Mouse (Mus musculus) heart, embryonic 11.5 days (tissue): Measurements from ENCODE around the gene Ell2. TPM values are rescaled to one million over a fixed set of nuclear protein-coding genes. Genes with fewer than 3 reads are reported as not detected.
A peak's percentile ranks its signal among the peaks of the same experiment; 100 is the strongest.

Source experiments
- ATAC-seq: fragments of 200-750 bp; cut with Nextera tagmentation; replicated peaks from 2 replicates; pipeline ENCODE4 v1.8.0; 2017; ENCODE audit warnings: moderate library complexity; ENCODE audit not compliant: insufficient number of reproducible peaks, low FRiP score, low TSS enrichment
- H3K27ac ChIP-seq: fragments of 300-500 bp; sonication (generic); 2 replicates; pipeline ENCODE4 v1.5.1; 2014; ENCODE audit warnings: mild to moderate bottlenecking, low read depth, low read length
- H3K27me3 ChIP-seq: fragments of 300-500 bp; sonication (generic); 2 replicates; pipeline ENCODE4 v1.6.1; 2014; ENCODE audit warnings: mild to moderate bottlenecking, low read length, mixed read lengths; ENCODE audit not compliant: control insufficient read depth, insufficient read depth
- H3K36me3 ChIP-seq: fragments of 300-500 bp; sonication (generic); 2 replicates; pipeline ENCODE4 v1.6.1; 2014; ENCODE audit warnings: mild to moderate bottlenecking, low read length, moderate library complexity, mixed read lengths; ENCODE audit not compliant: control insufficient read depth, insufficient read depth
- H3K4me1 ChIP-seq: fragments of 300-500 bp; sonication (generic); 2 replicates; pipeline ENCODE4 v1.6.1; 2014; ENCODE audit warnings: low read length; ENCODE audit not compliant: control insufficient read depth, insufficient read depth
- H3K4me2 ChIP-seq: fragments of 300-500 bp; sonication (generic); 2 replicates; pipeline ENCODE4 v1.6.1; 2014; ENCODE audit warnings: mild to moderate bottlenecking, moderate library complexity
- H3K4me3 ChIP-seq: fragments of 300-500 bp; sonication (generic); 2 replicates; pipeline ENCODE4 v1.5.1; 2014; ENCODE audit warnings: low read depth, low read length
- H3K9ac ChIP-seq: fragments of 300-500 bp; sonication (generic); 2 replicates; pipeline ENCODE4 v1.6.1; 2014; ENCODE audit warnings: mild to moderate bottlenecking, low read depth, low read length, moderate library complexity
- H3K9me3 ChIP-seq: fragments of 300-500 bp; sonication (generic); replicated peaks from 2 replicates; pipeline ENCODE4 v1.6.1; 2016; ENCODE audit warnings: low read length; ENCODE audit not compliant: control insufficient read depth
- WGBS: fragments of 180-500 bp; shearing (Covaris S2); extraction: QIAGEN DNeasy Blood & Tissue Kit; methylation state at CpG from one replicate; pipeline ENCODE4 v1.1.7; 2014; ENCODE audit not compliant: insufficient replicate concordance; 5-methylcytosine and 5-hydroxymethylcytosine counted together
- polyA plus RNA-seq: library from polyadenylated mRNA; unstranded; fragments of >200 nt; fragmentation: Nextera tagmentation; extraction: Ambion mirVana; gene quantifications from 2 replicates; pipeline ENCODE4 v1.2.1, GENCODE M21; 2014

The Ell2 gene
- polyA plus RNA-seq, result 8.2 and 10.4 TPM in 2 replicates

DNA sequence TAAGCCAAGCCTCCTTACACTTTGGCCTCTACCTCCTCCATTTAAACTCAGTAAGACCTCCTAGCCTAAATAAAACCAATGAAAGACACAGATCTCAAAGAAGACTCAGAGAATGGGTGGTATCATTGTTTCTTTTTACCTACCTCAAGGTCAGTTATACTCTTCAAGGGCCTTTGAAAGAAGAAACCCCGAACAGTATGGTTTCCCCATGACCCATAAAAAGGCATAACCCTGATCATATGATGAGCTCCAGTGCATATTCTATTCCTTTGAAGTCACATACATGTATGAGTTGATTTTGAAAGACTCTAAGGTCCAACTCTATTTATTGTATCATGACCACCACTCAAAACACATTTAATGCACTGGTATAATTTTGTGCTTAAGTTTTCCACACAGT, at the start of gene Ell2:
Ell2 (plus strand) TSS at position 301 of the 400 bp plus-strand sequence.
- Histone ChIP-seq H3K36me3 (no peaks in the 10 kb centered on the region), H3K9ac (peak within 1 kb of the TSS; percentile 87), H3K27ac (peak within 1 kb of the TSS; percentile 76), H3K27me3 (no peaks in the 10 kb centered on the region), H3K9me3 (no peaks in the 10 kb centered on the region), H3K4me3 (peak within 1 kb of the TSS; percentile 84), H3K4me2 (peak within 1 kb of the TSS; percentile 56), H3K4me1 (peaks cover 3% of the 10 kb centered on the region; the same call in 1 of the 2 replicates)
- 93% methylated on average over 1 of the region's 1 CpGs for WGBS
- ATAC-seq, result no peak

DNA sequence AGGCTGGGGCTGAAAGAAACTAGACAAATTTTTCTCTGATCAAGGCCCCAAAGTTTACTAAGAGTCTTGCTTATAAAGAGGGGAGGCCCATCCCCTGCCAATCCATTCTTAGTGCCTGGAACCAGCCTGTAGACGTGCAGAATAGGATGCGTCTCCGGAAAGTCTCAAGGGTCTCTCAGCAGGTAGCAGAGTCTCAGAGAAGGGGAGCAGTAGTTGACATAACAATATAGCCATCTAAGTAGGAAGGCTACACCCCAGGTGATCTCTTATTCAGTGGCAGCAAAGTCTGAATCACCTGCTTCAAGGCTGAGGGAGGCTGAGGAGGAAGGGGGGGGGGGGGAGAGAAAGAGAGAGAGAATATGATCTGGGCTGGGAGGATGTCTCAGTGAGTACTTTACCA, 21.1 kb upstream of the Ell2 start:
- Histone ChIP-seq H3K9ac (no peak overlapping the region), H3K4me1 (no peaks in the 10 kb centered on the region), H3K4me3 (no peak overlapping the region), H3K27me3 (no peaks in the 10 kb centered on the region), H3K9me3 (no peaks in the 10 kb centered on the region), H3K27ac (no peak overlapping the region), H3K4me2 (no peak overlapping the region), H3K36me3 (no peaks in the 10 kb centered on the region)
- no peak for ATAC-seq
- WGBS, result 45% methylated on average over 3 of the region's 3 CpGs

DNA sequence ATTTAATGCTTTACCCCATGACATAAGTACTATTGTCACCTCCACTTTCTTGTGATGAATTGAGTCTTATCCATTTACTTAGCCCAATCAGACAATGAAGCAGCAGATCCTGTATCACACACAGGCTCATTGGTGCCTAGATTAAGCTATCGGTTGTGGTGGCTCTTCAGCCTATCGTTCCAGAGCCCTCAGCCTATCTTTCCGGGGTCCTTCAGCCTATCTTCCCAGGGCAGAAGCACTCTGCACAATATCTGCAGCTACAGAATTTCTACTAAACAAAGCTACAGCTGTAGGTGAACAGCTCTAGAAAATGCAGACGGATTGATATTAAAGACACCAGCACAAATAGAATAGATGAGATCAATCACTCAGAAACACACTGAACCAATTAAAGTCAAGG, 19.6 kb upstream of the Ell2 start:
- WGBS, result 65% methylated on average over 4 of the region's 4 CpGs
- Histone ChIP-seq H3K27ac (no peak overlapping the region), H3K4me1 (no peaks in the 10 kb centered on the region), H3K36me3 (no peaks in the 10 kb centered on the region), H3K9me3 (no peaks in the 10 kb centered on the region), H3K4me3 (no peak overlapping the region), H3K27me3 (no peaks in the 10 kb centered on the region), H3K9ac (no peak overlapping the region), H3K4me2 (no peak overlapping the region)
- no peak for ATAC-seq

DNA sequence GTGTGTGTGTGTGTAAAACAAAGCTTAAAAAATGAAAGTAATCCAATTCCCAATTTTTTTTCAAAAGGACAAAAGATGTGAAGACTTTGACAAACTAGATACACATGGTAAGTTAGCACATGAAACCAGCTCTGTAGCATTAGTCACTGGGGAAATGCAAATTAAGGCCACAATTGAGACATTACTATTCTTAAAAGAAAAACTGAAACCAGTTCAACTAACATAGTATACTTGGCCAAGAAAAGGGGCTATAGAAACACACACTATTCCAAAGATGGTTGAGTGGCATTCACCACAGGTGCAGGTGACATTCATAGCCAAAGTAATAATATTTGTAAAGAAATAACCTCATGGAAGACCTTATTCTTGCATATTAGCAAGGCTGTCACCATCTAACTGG, 14.9 kb upstream of the Ell2 start:
- H3K9me3 ChIP-seq, result no peaks in the 10 kb centered on the region
- H3K4me1 ChIP-seq, result no peaks in the 10 kb centered on the region
- no peak for ATAC-seq
- no peaks in the 10 kb centered on the region for H3K36me3 ChIP-seq
- no peak overlapping the region for H3K4me3 ChIP-seq
- H3K27ac ChIP-seq, result no peak overlapping the region
- no peak overlapping the region for H3K4me2 ChIP-seq
- no peaks in the 10 kb centered on the region for H3K27me3 ChIP-seq
- no peak overlapping the region for H3K9ac ChIP-seq

DNA sequence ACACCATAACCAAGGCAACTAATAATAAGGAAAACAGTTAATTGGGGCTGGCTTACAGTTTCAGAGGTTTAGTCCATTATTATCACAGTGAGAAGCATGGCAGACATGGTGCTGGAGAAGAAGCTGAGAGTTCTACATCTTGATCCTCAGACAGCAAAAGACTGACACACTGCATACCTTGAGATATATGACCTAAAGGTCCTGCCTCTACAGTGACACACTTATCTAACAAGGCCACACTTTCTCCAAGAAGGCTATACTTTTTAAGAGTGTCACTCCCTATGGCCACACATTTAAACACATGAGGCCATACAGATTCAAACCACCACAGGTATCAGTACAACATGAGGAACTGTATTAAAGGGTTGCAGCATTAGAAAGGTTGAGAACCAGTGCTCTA, 13.5 kb upstream of the Ell2 start:
- no peak overlapping the region for H3K27ac ChIP-seq
- no peak; the same call in 1 of the 2 replicates for ATAC-seq
- H3K4me1 ChIP-seq, result no peaks in the 10 kb centered on the region
- no peaks in the 10 kb centered on the region for H3K27me3 ChIP-seq
- no peak overlapping the region for H3K9ac ChIP-seq
- no peak overlapping the region for H3K4me2 ChIP-seq
- no peaks in the 10 kb centered on the region for H3K36me3 ChIP-seq
- H3K4me3 ChIP-seq, result no peak overlapping the region
- H3K9me3 ChIP-seq, result no peaks in the 10 kb centered on the region

DNA sequence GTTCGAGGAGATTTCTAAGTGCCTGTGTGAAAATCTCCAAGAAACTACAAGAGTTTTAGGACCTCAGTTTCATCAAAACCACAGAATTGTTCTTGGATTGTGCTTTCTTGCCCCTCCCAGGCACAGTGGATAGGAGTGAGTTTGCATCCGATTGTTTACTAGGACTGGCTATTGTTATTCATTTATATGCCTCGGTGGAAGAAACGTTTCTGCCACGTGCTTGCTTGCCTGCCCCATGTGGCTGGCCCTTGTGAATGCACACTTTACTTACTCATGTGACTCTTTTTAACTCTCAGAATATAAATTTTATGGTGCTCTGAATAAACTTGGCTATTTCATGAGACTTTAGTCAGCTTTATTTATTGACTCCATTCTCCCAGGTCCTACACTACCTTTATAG, 3.7 kb upstream of the Ell2 start:
- Histone ChIP-seq H3K4me1 (no peaks in the 10 kb centered on the region), H3K27ac (no peak overlapping the region), H3K9me3 (no peaks in the 10 kb centered on the region), H3K4me2 (no peak overlapping the region), H3K36me3 (no peaks in the 10 kb centered on the region), H3K27me3 (no peaks in the 10 kb centered on the region), H3K9ac (no peak overlapping the region), H3K4me3 (no peak overlapping the region)
- no peak for ATAC-seq
- WGBS, result 66% methylated on average over 5 of the region's 5 CpGs

DNA sequence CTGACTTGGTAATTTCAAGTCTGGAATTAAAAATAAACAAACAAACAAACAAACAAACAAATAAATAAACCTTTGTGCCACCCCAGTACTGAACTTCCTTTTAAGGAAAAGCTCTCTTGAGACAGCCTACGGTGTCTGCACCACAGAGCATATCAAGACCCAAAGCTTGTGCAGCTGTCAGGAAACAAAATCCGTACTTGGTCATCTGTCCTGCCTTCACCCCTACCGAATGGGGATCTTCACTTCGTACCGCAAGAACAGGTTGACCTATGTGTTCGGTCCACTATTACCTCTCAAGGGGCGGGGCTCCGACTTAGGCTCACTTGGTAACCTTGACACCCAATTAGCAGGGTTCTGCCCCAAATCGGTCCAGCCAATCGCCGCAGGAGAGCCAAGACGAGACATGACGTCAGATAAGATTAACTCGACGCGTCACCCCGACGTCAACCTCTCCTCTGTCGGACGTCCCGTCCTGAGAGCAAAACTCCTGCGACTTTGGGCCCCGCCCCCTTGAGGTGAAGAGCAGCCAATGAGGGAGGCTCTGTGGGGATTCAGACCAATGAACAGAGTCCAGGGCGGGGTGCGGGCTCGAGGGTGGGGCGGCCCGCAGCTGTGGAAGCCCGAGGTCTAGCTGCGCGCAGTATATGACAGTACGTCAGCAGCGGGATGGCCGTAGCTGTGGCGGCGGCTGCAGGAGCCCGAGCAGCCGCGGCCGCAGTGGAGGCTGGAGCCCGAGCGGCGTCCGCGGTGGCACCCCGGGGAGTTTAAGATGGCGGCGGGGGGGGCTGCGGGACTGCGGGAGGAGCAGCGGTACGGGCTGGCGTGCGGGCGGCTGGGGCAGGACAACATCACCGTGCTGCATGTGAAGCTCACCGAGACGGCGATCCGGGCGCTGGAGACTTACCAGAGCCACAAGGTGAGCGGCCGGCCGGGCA, 592 bp downstream of the Ell2 start:
- Histone ChIP-seq H3K4me2 (peak overlapping the region; percentile 56), H3K9me3 (no peaks in the 10 kb centered on the region), H3K4me1 (peaks cover 3% of the 10 kb centered on the region; the same call in 1 of the 2 replicates), H3K9ac (peak overlapping the region; percentile 87), H3K27me3 (no peaks in the 10 kb centered on the region), H3K4me3 (peak overlapping the region; percentile 84), H3K36me3 (no peaks in the 10 kb centered on the region), H3K27ac (peak overlapping the region; percentile 76)
- WGBS, result 5% methylated on average over 64 of the region's 64 CpGs
- peak; percentile 100 for ATAC-seq

DNA sequence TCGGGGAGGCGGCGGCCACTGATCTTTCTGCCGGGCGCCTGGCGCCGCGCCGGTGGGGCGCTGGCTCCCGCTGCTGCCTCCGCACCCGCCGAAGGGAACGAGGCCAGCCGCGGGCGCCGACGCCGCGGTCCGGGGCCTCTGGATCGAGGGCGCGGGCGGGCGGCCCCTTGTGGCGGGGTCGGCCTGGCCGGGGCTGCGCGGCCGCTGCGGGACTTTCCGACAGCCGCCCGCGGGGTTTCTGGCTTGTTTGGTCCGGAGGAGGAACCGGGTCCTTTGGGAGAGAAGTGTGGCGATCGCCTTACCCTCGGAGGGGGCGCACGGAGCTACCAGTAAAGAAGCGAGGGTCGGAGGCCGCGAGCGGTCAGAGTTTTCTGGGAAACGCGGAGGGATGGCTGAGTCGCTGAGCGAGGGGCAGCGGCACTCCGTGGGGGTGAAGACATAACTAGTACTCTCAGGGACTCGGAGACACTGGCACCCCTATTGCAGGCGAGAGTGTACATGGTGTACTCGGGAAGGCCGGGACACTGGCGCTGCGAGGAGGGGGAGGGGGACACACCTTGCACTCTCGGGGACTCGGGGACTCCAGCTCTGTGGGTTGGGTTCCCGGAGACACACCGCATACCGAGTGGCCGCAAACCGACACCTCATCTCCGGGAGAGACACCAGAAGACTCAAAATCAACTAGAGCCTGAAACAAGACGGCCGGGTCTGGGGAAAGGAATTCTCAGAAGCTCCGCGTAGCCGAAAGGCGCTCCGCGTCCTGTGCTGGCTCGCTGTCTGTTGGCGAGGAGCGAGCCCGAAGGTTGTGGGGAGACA, 1.5 kb downstream of the Ell2 start:
- ATAC-seq, result peak; percentile 68
- WGBS, result under 1% methylated on average over 78 of the region's 83 CpGs
- H3K36me3 ChIP-seq, result no peaks in the 10 kb centered on the region
- H3K4me3 ChIP-seq, result peak overlapping the region; percentile 84
- peaks cover 3% of the 10 kb centered on the region; the same call in 1 of the 2 replicates for H3K4me1 ChIP-seq
- no peaks in the 10 kb centered on the region for H3K9me3 ChIP-seq
- H3K27ac ChIP-seq, result peak overlapping the region; percentile 76
- peak overlapping the region; percentile 87 for H3K9ac ChIP-seq
- no peaks in the 10 kb centered on the region for H3K27me3 ChIP-seq
- H3K4me2 ChIP-seq, result peak overlapping the region; percentile 56
